Mouse (Mus musculus) lung, embryonic 14.5 days (tissue): Measurements from ENCODE around the gene Ptges. TPM values are rescaled to one million over a fixed set of nuclear protein-coding genes. Genes with fewer than 3 reads are reported as not detected.

Experiments used
- ATAC-seq: fragments of 200-750 bp; cut with Nextera tagmentation; 2 replicates; pipeline ENCODE4 v1.8.0; 2017; ENCODE audit warnings: mild to moderate bottlenecking, moderate TSS enrichment, moderate library complexity; ENCODE audit not compliant: insufficient read depth
- DNase-seq: peaks from one replicate; pipeline ENCODE4 v3.0.0-alpha.2; 2015
- H3K27ac ChIP-seq: fragments of 300-500 bp; sonication (generic); 2 replicates; pipeline ENCODE4 v1.5.1; 2014; ENCODE audit warnings: low read depth, mild to moderate bottlenecking, moderate library complexity
- H3K27me3 ChIP-seq: fragments of 300-500 bp; sonication (generic); 2 replicates; pipeline ENCODE4 v1.6.1; 2014; ENCODE audit warnings: low read length, control low read depth; ENCODE audit not compliant: insufficient read depth
- H3K36me3 ChIP-seq: fragments of 300-500 bp; sonication (generic); 2 replicates; pipeline ENCODE4 v1.6.1; 2014; ENCODE audit warnings: control low read depth; ENCODE audit not compliant: insufficient read depth
- H3K4me1 ChIP-seq: fragments of 300-500 bp; sonication (generic); 2 replicates; pipeline ENCODE4 v1.6.1; 2014; ENCODE audit warnings: antibody characterized with exemption, control low read depth; ENCODE audit not compliant: insufficient read depth
- H3K4me2 ChIP-seq: fragments of 300-500 bp; sonication (generic); 2 replicates; pipeline ENCODE4 v1.6.1; 2014; ENCODE audit warnings: mild to moderate bottlenecking
- H3K4me3 ChIP-seq: fragments of 300-500 bp; sonication (generic); 2 replicates; pipeline ENCODE4 v1.5.1; 2014; ENCODE audit warnings: low read depth, low read length
- H3K9ac ChIP-seq: fragments of 300-500 bp; sonication (generic); 2 replicates; pipeline ENCODE4 v1.6.1; 2014
- H3K9me3 ChIP-seq: fragments of 300-500 bp; sonication (generic); 2 replicates; pipeline ENCODE4 v1.6.1; 2016; ENCODE audit warnings: low read depth, low read length, control low read depth
- CTCF ChIP-seq: IDR thresholded peaks from 2 replicates; pipeline ENCODE4 v1.5.1; 2016; ENCODE audit warnings: antibody characterized with exemption, low read depth
- WGBS: fragments of 180-500 bp; shearing (Covaris S2); extraction: QIAGEN DNeasy Blood & Tissue Kit; methylation state at CpG from one replicate; pipeline ENCODE4 v1.1.7; 2014; 5-methylcytosine and 5-hydroxymethylcytosine counted together
- polyA plus RNA-seq: library from polyadenylated mRNA; unstranded; fragments of >200 nt; fragmentation: Nextera tagmentation; extraction: Ambion mirVana; gene quantifications from 2 replicates; pipeline ENCODE4 v1.2.1, GENCODE M21; 2014

Gene Ptges
- polyA plus RNA-seq, 1 experiment from 2014 or later: 18.4 TPM

DNA sequence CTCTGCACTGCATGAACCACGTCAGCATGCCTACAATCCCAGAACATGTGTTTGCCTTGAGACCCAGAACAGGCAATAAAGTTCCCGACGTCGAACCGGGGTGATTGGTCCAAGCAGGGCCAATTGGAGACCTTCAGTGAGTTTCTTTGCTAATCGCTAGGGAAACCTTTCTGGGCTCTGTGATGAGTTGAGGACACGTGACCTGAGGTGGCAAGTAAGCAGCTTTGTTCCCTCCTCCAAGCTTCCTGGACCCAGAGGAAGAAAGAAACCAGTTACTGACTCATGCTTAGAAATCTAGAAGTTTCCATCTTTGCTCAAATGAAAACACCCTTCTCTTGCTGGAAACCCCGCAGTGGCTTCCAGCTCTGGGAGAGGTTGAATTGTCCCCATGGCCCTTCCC, 16.6 kb downstream of the Ptges start:
- H3K36me3 ChIP-seq: no peaks in the 10 kb centered on the region
- H3K4me2 ChIP-seq: no peak overlapping the region
- peaks cover 11% of the 10 kb centered on the region for H3K4me1 ChIP-seq
- TF ChIP-seq CTCF: no peak
- no peaks in the 10 kb centered on the region for H3K27me3 ChIP-seq
- H3K9ac ChIP-seq: no peak overlapping the region
- WGBS: 81% methylated on average over 8 of the region's 8 CpGs
- ATAC-seq (no peak), DNase-seq (no peak)
- H3K9me3 ChIP-seq: no peaks in the 10 kb centered on the region
- no peak overlapping the region for H3K4me3 ChIP-seq
- peak overlapping the region; percentile 78; the same call in 1 of the 2 replicates for H3K27ac ChIP-seq

DNA sequence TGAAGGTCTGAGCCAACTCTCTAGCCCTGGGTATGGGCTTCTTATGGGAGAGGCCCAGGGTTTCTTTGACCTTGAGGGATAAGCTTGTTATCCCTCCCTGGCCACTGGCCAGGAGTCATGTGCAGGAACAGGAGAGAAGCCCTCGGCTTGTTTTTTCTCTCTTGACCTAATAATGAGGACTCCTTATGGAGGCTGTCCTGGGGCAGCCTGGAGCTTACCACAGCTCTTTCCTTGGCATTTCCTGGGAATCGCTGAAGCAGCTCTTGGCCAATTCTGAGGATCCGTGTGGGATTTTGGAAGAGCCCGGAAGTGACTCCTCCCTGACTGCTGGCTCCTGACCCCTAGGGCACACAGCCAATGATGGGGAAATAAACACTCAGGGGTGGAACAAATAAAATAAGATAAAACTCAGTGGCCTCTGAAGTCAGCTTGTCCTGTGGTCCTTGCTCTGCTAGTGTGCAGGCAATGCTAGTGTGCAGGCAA, 17.3 kb downstream of the Ptges start:
- H3K27ac ChIP-seq: peak overlapping the region; percentile 78

DNA sequence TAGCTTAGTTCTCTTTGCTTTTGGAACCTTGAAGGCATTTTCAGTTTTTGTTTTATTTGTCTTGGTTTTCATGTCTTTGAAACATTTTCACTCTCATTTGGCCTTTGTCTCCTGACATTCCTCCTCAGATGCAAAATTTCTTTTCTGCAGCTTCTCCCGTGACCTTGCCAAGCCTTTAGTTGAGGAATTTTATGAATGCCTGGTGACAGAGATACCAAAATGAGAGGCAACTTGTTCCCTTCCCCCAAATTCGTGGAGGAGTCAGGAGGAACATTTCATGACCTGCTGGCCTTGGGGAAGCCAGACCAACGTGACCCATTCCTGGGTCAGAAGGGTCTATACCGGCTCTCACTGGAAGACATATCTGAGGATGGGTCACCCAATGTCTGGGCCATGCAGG, 23.0 kb downstream of the Ptges start:
- no peak for ATAC-seq
- 59% methylated on average over 4 of the region's 4 CpGs for WGBS
- no peak for TF ChIP-seq CTCF

More for the DNA sequence above, 17.3 kb downstream of the Ptges start:
- H3K4me1 ChIP-seq: peaks cover 11% of the 10 kb centered on the region
- H3K9me3 ChIP-seq: no peaks in the 10 kb centered on the region
- H3K27me3 ChIP-seq: no peaks in the 10 kb centered on the region
- H3K36me3 ChIP-seq: no peaks in the 10 kb centered on the region
- 21% methylated on average over 4 of the region's 4 CpGs for WGBS
- H3K4me3 ChIP-seq: no peak overlapping the region
- H3K4me2 ChIP-seq: no peak overlapping the region
- no peak overlapping the region for H3K9ac ChIP-seq
- no peak for TF ChIP-seq CTCF
- DNase-seq (peak; percentile 91), ATAC-seq (peak; percentile 76)

DNA sequence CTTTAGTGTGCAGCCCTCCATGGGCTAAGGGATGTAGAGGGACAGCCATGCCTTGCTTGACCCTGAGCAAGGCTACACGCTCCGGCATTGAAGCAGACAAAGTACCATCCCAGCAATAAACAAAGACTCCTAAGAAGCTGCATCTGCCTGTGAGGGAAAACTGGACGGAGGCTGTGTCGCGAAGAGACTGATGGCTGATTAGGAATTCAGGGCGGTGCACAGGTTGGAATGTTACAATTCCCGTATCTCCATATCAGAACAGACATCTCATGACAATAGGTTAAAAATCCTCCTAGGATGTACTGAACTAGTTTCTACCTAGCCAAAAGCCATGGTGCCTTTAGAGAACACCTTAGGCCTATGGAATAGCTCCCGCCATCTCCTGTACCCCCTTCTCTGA, 23.8 kb downstream of the Ptges start:
- ATAC-seq (no peak), DNase-seq (no peak)
- H3K4me1 ChIP-seq: peaks cover 12% of the 10 kb centered on the region
- no peak overlapping the region for H3K4me2 ChIP-seq
- no peak overlapping the region for H3K4me3 ChIP-seq
- no peak overlapping the region for H3K27ac ChIP-seq
- WGBS: 71% methylated on average over 8 of the region's 8 CpGs
- no peaks in the 10 kb centered on the region for H3K36me3 ChIP-seq
- no peak overlapping the region for H3K9ac ChIP-seq
- H3K27me3 ChIP-seq: no peaks in the 10 kb centered on the region
- TF ChIP-seq CTCF: no peak
- no peaks in the 10 kb centered on the region for H3K9me3 ChIP-seq

More for the DNA sequence above, 23.0 kb downstream of the Ptges start:
- no peak overlapping the region for H3K9ac ChIP-seq
- H3K27ac ChIP-seq: no peak overlapping the region
- H3K36me3 ChIP-seq: no peaks in the 10 kb centered on the region
- no peak for DNase-seq
- H3K4me1 ChIP-seq: peaks cover 9% of the 10 kb centered on the region
- no peak overlapping the region for H3K4me3 ChIP-seq
- no peaks in the 10 kb centered on the region for H3K9me3 ChIP-seq
- no peaks in the 10 kb centered on the region for H3K27me3 ChIP-seq
- H3K4me2 ChIP-seq: no peak overlapping the region

DNA sequence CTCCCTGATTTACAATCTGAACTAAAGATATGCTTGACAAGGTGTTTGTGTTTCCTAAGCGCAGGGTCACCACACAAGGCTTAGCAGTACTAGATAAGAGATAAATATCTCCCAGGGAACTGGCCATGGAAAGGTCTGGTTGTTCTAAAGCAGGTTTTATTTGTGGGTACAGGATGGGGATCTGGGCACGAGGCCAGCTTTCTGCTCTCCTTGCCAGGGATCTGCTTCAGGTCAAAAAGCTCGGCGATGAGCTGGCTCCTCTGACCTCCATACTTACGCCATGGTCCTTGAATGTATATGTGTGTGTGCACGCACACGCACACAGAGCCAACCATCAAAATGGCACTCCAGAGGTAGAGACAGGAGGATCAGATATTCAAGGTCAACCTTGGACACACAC, 24.7 kb downstream of the Ptges start:
- Histone ChIP-seq H3K27ac (no peak overlapping the region), H3K9me3 (no peaks in the 10 kb centered on the region), H3K4me3 (no peak overlapping the region), H3K4me2 (no peak overlapping the region), H3K4me1 (peaks cover 12% of the 10 kb centered on the region), H3K27me3 (no peaks in the 10 kb centered on the region), H3K9ac (no peak overlapping the region), H3K36me3 (no peaks in the 10 kb centered on the region)
- no peak for ATAC-seq
- DNase-seq: no peak
- 46% methylated on average over 7 of the region's 7 CpGs for WGBS
- no peak for TF ChIP-seq CTCF

DNA sequence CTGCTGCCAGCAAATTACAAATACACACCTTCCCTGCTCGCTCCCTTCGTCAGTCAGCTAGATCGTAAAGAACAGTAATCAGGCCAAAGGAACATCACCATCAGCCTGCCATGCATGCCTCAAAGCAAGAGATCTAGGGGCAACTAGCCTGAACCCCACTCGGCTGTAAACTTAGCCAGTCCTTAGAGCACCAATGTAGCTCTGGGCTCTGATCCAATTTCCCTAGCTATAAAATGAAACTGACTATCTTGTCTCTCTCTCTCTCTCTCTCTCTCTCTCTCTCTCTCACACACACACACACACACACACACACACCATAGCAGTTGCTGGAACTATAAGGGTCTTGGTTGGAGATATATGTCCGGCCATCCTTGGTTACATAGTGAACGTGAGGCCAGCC, 25.4 kb downstream of the Ptges start:
- Histone ChIP-seq H3K36me3 (no peaks in the 10 kb centered on the region), H3K27ac (no peak overlapping the region), H3K9ac (no peak overlapping the region), H3K27me3 (no peaks in the 10 kb centered on the region), H3K4me2 (no peak overlapping the region), H3K9me3 (no peaks in the 10 kb centered on the region), H3K4me1 (peaks cover 12% of the 10 kb centered on the region), H3K4me3 (no peak overlapping the region)
- DNase-seq (peak; percentile 63), ATAC-seq (no peak)
- TF ChIP-seq CTCF: no peak
- WGBS: 67% methylated on average over 6 of the region's 6 CpGs

DNA sequence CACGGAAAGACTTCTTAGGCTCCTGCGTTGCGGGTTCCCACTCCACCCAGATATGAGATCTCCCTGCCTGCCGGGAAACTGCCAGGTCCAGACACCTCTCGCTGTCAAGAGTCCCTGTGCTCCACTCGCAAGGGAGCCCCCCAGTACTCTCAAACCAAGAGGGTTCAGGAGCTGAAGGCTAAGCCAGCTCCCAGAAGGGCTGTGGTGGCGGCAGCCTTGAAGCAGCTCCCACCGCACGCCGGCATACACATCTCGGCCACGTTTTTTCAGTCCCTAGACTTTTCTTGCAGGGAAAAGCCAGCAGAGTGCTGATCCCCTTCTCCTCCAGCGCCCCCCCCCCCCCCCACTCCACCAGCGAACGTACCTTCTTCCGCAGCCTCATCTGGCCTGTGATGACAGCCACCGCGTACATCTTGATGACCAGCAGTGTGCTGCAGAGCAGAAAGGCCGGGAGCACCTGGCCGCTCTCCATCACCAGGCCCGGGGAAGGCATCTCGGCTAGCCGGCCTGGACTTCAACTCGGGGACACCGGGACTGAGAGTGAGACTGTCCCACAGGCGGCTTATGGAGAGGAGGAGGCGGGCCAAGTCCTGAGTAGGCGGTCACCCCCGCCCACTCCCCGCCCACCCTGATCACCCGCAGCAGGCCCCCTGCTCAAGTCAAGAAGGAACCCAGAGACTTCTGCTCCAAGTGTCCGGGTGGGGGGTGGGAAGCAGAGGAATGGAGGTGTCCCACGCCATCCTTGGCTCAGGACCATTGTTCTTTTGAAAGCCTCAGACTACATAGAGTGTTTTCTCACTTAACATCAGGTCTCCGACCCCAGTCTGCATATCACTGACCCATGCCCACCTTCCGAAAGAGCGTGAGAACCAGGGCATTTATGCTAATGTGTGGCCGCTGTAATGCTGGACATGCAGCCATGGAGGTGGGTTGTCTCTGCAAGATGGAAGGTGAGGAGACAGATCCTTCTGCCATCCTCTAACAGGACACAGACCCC, 26.6 kb downstream of the Ptges start:
- H3K9ac ChIP-seq: peak overlapping the region; percentile 49
- peak overlapping the region; percentile 73 for H3K4me2 ChIP-seq
- H3K36me3 ChIP-seq: no peaks in the 10 kb centered on the region
- no peak overlapping the region for H3K27ac ChIP-seq
- H3K4me1 ChIP-seq: peaks cover 12% of the 10 kb centered on the region
- no peaks in the 10 kb centered on the region for H3K27me3 ChIP-seq
- TF ChIP-seq CTCF: no peak
- H3K9me3 ChIP-seq: no peaks in the 10 kb centered on the region
- DNase-seq (peak; percentile 79), ATAC-seq (peak; percentile 87)
- peak overlapping the region; percentile 47 for H3K4me3 ChIP-seq
- 6% methylated on average over 36 of the region's 37 CpGs for WGBS
